Mouse (Mus musculus) adrenal gland, postnatal 10 days (tissue): Measurements from ENCODE around the gene Rbms3. TPM values are rescaled to one million over a fixed set of nuclear protein-coding genes. Genes with fewer than 3 reads are reported as not detected.

Source experiments
- DNase-seq: peaks from one replicate; pipeline ENCODE4 v3.0.0; 2021; ENCODE audit warnings: mixed read lengths
- total RNA-seq, 2 experiments: library from RNA; stranded (reverse); gene quantifications; 2 replicates each; pipeline ENCODE4 v1.2.3; 2021

The Rbms3 gene
- total RNA-seq, 2 experiments from 2014 or later, result 26.0 to 36.4 TPM

- no peak for DNase-seq
Observed at GRCm38 (mm10) chr9:117102198-117102930, 527.3 kb downstream of the Rbms3 start.

- no peak for DNase-seq
Observed at GRCm38 (mm10) chr9:117100181-117100580, 529.5 kb downstream of the Rbms3 start.

- DNase-seq, result no peak
Observed at GRCm38 (mm10) chr9:117093551-117093950, 536.2 kb downstream of the Rbms3 start.

- no peak for DNase-seq
Observed at GRCm38 (mm10) chr9:117092177-117092555, 537.5 kb downstream of the Rbms3 start.

- DNase-seq, result no peak
Observed at GRCm38 (mm10) chr9:117091253-117092176, 538.2 kb downstream of the Rbms3 start.

- peak; percentile 76 for DNase-seq
Observed at GRCm38 (mm10) chr9:117089409-117090147, 540.1 kb downstream of the Rbms3 start.

- DNase-seq, result no peak
Observed at GRCm38 (mm10) chr9:117088309-117088708, 541.4 kb downstream of the Rbms3 start.

GRCm38 (mm10) chr9:117085706-117086105, 544.0 kb downstream of the Rbms3 start:
- DNase-seq, result no peak

- no peak for DNase-seq
Observed at GRCm38 (mm10) chr9:117084471-117084870, 545.2 kb downstream of the Rbms3 start.

GRCm38 (mm10) chr9:117079471-117079870, 550.2 kb downstream of the Rbms3 start:
- no peak for DNase-seq

GRCm38 (mm10) chr9:117077548-117077947, 552.2 kb downstream of the Rbms3 start:
- no peak for DNase-seq

- no peak for DNase-seq
Observed at GRCm38 (mm10) chr9:117076785-117077184, 552.9 kb downstream of the Rbms3 start.

- DNase-seq, result no peak
Observed at GRCm38 (mm10) chr9:117072433-117073099, 557.1 kb downstream of the Rbms3 start.

GRCm38 (mm10) chr9:117070616-117071015, 559.1 kb downstream of the Rbms3 start:
- no peak for DNase-seq

- DNase-seq, result no peak
Observed at GRCm38 (mm10) chr9:117069232-117069631, 560.5 kb downstream of the Rbms3 start.

GRCm38 (mm10) chr9:117067703-117068419, 561.9 kb downstream of the Rbms3 start:
- DNase-seq, result no peak

GRCm38 (mm10) chr9:117066502-117066901, 563.2 kb downstream of the Rbms3 start:
- DNase-seq, result no peak

- DNase-seq, result no peak
Observed at GRCm38 (mm10) chr9:117065601-117066000, 564.1 kb downstream of the Rbms3 start.

- no peak for DNase-seq
Observed at GRCm38 (mm10) chr9:117059586-117059985, 570.1 kb downstream of the Rbms3 start.

GRCm38 (mm10) chr9:117059135-117059534, 570.6 kb downstream of the Rbms3 start:
- DNase-seq, result no peak

- DNase-seq, result no peak
Observed at GRCm38 (mm10) chr9:117051935-117052334, 577.8 kb downstream of the Rbms3 start.
